8 mouse cellular contexts compared by ENCODE assay signal in genomic region chr19:58859357-58859756, GRCm38 (mm10).
DNase-seq lines count a peak whose midpoint lies in the region; ATAC-seq and TF ChIP-seq lines count a peak whose summit lies in the region.

No protein-coding gene starts in this region.

- peaks cover 37% of the 10 kb centered on the region for H3K4me1 ChIP-seq in heart, embryonic 12.5 days (replicated peaks)
- no peaks in the 10 kb centered on the region for H3K4me1 ChIP-seq in ES-Bruce4 (ENCODE audit: control insufficient read depth, insufficient read depth, low read length)
- H3K4me1 ChIP-seq in forebrain, embryonic 10.5 days, result peaks cover 36% of the 10 kb centered on the region
- H3K4me1 ChIP-seq in limb, embryonic 15.5 days, result peaks cover 22% of the 10 kb centered on the region

- H3K36me3 ChIP-seq in heart, embryonic 12.5 days, result no peaks in the 10 kb centered on the region
- H3K36me3 ChIP-seq in ES-Bruce4 (ENCODE audit: control insufficient read depth, insufficient read depth, low read length, poor library complexity, severe bottlenecking), result no peaks in the 10 kb centered on the region
- H3K36me3 ChIP-seq in forebrain, embryonic 10.5 days (replicated peaks), result no peaks in the 10 kb centered on the region
- no peaks in the 10 kb centered on the region for H3K36me3 ChIP-seq in limb, embryonic 15.5 days

- H3K4me2 ChIP-seq in heart, embryonic 12.5 days, result peak overlapping the region; percentile 88
- H3K4me2 ChIP-seq in limb, embryonic 15.5 days, result peak overlapping the region; percentile 89

- H3K4me3 ChIP-seq in heart, embryonic 12.5 days, result peak overlapping the region; percentile 55
- peak overlapping the region; percentile 66 for H3K4me3 ChIP-seq in ES-Bruce4 (ENCODE audit: low read depth, low read length)
- H3K4me3 ChIP-seq in forebrain, embryonic 10.5 days, result peak overlapping the region; percentile 66
- H3K4me3 ChIP-seq in limb, embryonic 15.5 days, result peak overlapping the region; percentile 54; the same call in 1 of the 2 replicates

- H3K9me3 ChIP-seq in heart, embryonic 12.5 days (replicated peaks), result peaks cover 4% of the 10 kb centered on the region
- no peaks in the 10 kb centered on the region for H3K9me3 ChIP-seq in ES-Bruce4 (replicated peaks; ENCODE audit: control insufficient read depth, insufficient read depth, low read length, poor library complexity, severe bottlenecking)
- H3K9me3 ChIP-seq in forebrain, embryonic 10.5 days, result no peaks in the 10 kb centered on the region
- H3K9me3 ChIP-seq in limb, embryonic 15.5 days, result no peaks in the 10 kb centered on the region

- no peak for TF ChIP-seq POLR2A in ES-Bruce4 (IDR thresholded peaks at IDR 0.05; ENCODE audit: insufficient read depth, low read length)

- H3K27ac ChIP-seq in heart, embryonic 12.5 days (ENCODE audit: poor library complexity, severe bottlenecking), result no peak overlapping the region
- no peak overlapping the region for H3K27ac ChIP-seq in ES-Bruce4 (ENCODE audit: insufficient read depth, low read length)
- H3K27ac ChIP-seq in forebrain, embryonic 10.5 days, result peak overlapping the region; percentile 44; the same call in 1 of the 2 replicates
- no peak overlapping the region for H3K27ac ChIP-seq in limb, embryonic 15.5 days

- no peak for TF ChIP-seq EP300 in ES-Bruce4 (IDR thresholded peaks at IDR 0.05; ENCODE audit: insufficient read depth, low read depth, low read length)

- no peak for TF ChIP-seq CTCF in ES-Bruce4 (IDR thresholded peaks at IDR 0.05; ENCODE audit: low read depth, low read length)

- no peak for ATAC-seq in heart, embryonic 12.5 days (ENCODE audit: insufficient number of reproducible peaks, low FRiP score)
- no peak for ATAC-seq in limb, embryonic 15.5 days (ENCODE audit: insufficient number of reproducible peaks, low FRiP score, low TSS enrichment, low read depth)

- H3K9ac ChIP-seq in heart, embryonic 12.5 days, result peak overlapping the region; percentile 62; the same call in 1 of the 2 replicates
- peak overlapping the region; percentile 12; the same call in 1 of the 2 replicates for H3K9ac ChIP-seq in ES-Bruce4 (ENCODE audit: low read depth, poor library complexity, severe bottlenecking)
- no peak overlapping the region for H3K9ac ChIP-seq in limb, embryonic 15.5 days

- DNase-seq in heart, adult 8-10 months (ENCODE audit: low spot score), result no peak
- no peak for DNase-seq in forebrain, embryonic 10.5 days (ENCODE audit: extremely low spot score, low spot score)
- DNase-seq in urinary bladder, adult 2 months (ENCODE audit: low spot score), result no peak
- no peak for DNase-seq in left cerebral cortex, adult 18-20 months (ENCODE audit: low spot score in 2 of 2)
- DNase-seq in layer of hippocampus, postnatal 10 days (ENCODE audit: low spot score in 2 of 2), result no peak

- 24% methylated on average over 6 of the region's 6 CpGs for WGBS in heart, embryonic 12.5 days
- WGBS in forebrain, embryonic 10.5 days, result 5% methylated on average over 6 of the region's 6 CpGs
- 25% methylated on average over 6 of the region's 6 CpGs for WGBS in limb, embryonic 15.5 days

- H3K27me3 ChIP-seq in heart, embryonic 12.5 days (replicated peaks), result no peaks in the 10 kb centered on the region; the same call in 1 of the 2 replicates
- H3K27me3 ChIP-seq in ES-Bruce4 (ENCODE audit: control insufficient read depth, insufficient read depth, low read length, poor library complexity, severe bottlenecking), result no peaks in the 10 kb centered on the region
- peaks cover 58% of the 10 kb centered on the region for H3K27me3 ChIP-seq in forebrain, embryonic 10.5 days (ENCODE audit: poor library complexity, severe bottlenecking)
- peaks cover 13% of the 10 kb centered on the region for H3K27me3 ChIP-seq in limb, embryonic 15.5 days
